Mouse (Mus musculus) cortical plate, adult 2 months (tissue): ENCODE measurements around the gene Sstr4. TPM values are rescaled to one million over a fixed set of nuclear protein-coding genes. Genes with fewer than 3 reads are reported as not detected.

ENCODE experiments used
- H3K27ac ChIP-seq: fragments of 200-500 bp; 2 replicates; pipeline ENCODE4 v1.5.1; 2012; ENCODE audit warnings: low read length, control low read depth, inconsistent platforms; ENCODE audit not compliant: insufficient read depth
- H3K4me1 ChIP-seq: fragments of 200-500 bp; 2 replicates; pipeline ENCODE4 v1.6.1; 2011; ENCODE audit warnings: low read length; ENCODE audit not compliant: control insufficient read depth, insufficient read depth
- H3K4me3 ChIP-seq: fragments of 200-500 bp; 2 replicates; pipeline ENCODE4 v1.5.1; 2011; ENCODE audit warnings: mild to moderate bottlenecking, low read length, control low read depth; ENCODE audit not compliant: insufficient read depth
- CTCF ChIP-seq: fragments of 200-500 bp; IDR thresholded peaks from 2 replicates; pipeline ENCODE4 v1.5.1; 2011; ENCODE audit warnings: mild to moderate bottlenecking, control low read depth, low read length; ENCODE audit not compliant: insufficient read depth; ENCODE audit errors: extremely low read depth
- POLR2A ChIP-seq: fragments of 200-500 bp; IDR thresholded peaks from 2 replicates; pipeline ENCODE4 v1.6.1; 2011; ENCODE audit warnings: mild to moderate bottlenecking, low read length, control low read depth; ENCODE audit not compliant: insufficient read depth; ENCODE audit errors: extremely low read depth
- polyA plus RNA-seq: library from polyadenylated mRNA; depleted of rRNA; stranded (reverse); fragments of >200 nt; gene quantifications from 2 replicates; pipeline ENCODE4 v1.2.3, GENCODE M21; 2012

The Sstr4 gene
- polyA plus RNA-seq, 1 experiment = 21.9 TPM

DNA sequence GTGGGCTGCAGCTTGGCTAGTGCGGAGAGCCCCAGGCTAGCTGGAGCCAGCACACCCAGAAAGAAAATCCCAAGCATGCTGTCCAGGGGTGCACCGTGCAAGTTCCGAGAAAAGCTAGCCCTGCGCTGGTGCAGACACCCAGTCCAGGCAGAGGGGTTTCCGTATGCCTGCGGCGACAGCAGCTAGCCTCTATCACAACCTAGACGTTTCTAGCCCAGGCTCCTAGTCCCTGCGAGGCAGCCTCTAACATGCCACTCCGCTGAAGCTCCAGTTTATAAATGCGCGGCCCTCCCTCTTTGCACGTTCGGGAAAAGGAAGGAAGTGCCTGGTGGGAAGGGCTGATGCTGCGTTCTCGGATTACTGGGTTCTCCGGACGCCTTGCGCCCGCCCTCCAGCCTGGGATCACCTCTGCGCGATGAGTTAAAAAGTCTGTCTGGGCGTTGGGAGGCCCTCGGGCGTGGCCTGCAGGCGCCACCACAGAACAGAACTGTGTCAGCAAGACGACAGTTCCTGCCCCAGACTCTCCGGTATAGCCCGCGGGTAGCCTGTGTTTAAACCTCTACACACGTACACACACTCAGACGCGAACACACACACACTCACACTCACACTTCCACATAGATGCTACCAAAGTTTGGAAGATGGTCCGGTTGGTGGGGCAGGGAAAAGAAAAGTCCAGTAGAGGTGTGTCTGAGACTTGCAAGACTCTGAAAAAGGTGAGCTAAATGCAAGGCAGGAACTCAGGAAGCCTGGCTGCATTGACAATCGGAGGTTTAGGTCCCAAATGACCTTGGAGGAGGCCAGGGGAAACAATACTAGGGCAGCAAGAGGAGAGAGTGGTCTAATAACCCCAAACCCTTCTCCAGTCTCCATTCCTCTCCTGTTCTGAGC, 13.0 kb downstream of the Sstr4 start, which contains the start of gene Thbd:
Gene Thbd, minus strand, starts transcription at position 319 of the 891 bp plus-strand sequence.
- 0 out of 2 replicates have a peak, but pooled peaks have one; percentile 50 for TF ChIP-seq POLR2A
- TF ChIP-seq CTCF = no peak
- peak within 1 kb of the TSS; percentile 0; the same call in 1 of the 2 replicates for H3K4me3 ChIP-seq
- H3K27ac ChIP-seq = peak within 1 kb of the TSS; percentile 26; the same call in 1 of the 2 replicates
- no peaks in the 10 kb centered on the region for H3K4me1 ChIP-seq

DNA sequence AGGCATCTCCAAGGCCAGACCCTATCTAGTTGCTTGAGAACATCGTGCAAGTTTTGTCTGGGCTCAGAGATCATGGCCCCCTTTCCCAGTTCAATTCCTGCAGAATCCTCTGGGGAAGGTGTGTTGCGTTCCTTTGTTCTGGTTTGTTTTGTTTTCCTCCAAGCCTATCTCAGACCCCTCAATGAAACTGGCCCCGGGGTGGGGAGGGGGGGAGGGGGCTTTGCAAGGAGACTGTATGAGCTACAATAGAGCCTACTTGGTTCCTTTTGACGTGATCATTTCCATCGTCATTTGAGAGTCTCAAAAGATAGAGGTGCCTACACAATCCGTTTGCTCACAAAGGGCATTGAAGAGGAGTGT, 13.6 kb downstream of the Sstr4 start:
- Histone ChIP-seq H3K4me1 (no peaks in the 10 kb centered on the region), H3K27ac (no peak overlapping the region), H3K4me3 (no peak overlapping the region)
- TF ChIP-seq POLR2A (no peak), CTCF (no peak)

DNA sequence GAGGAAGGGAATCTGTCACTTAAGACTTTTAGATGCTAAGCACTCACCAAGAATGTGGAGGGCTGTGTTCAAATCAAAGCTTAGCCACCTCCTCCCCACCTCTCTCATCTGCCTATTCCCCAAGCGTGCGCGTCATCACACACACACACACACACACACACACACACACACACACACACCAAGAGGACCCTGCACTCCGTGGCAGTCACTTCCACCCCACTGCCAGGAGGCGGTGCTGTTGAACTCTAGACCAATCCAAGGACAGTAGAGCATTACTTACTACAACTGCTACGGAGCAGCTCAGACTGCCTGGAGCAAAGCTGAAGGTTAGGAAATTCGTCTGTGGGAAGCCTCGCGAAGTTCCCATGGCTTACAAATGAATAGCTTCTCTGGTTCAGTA, 14.0 kb downstream of the Sstr4 start:
- Histone ChIP-seq H3K4me1 (no peaks in the 10 kb centered on the region), H3K27ac (no peak overlapping the region), H3K4me3 (no peak overlapping the region)
- TF ChIP-seq POLR2A = no peak
- peak; percentile 88 for TF ChIP-seq CTCF

DNA sequence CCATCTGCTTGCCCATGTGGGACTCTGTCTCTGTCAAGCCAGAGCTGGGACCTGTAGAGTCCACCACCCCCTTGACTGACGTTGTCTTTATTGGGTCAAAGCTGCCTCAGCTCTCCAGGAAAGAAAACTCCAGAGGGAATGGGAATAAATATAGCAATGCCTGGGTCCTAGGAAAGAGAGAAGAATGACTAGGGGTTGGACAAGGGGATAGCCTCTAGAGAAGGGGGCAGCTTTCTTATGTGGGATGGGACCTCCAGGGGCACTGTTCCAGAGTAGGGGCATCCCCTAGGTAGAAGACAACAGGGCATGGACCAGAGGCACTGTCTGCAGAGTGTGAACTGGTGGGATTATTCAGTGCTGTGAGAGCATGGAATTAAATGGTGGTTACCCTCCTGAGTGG, 14.7 kb downstream of the Sstr4 start:
- Histone ChIP-seq H3K4me3 (no peak overlapping the region), H3K4me1 (no peaks in the 10 kb centered on the region), H3K27ac (no peak overlapping the region)
- no peak for TF ChIP-seq CTCF
- TF ChIP-seq POLR2A = no peak

DNA sequence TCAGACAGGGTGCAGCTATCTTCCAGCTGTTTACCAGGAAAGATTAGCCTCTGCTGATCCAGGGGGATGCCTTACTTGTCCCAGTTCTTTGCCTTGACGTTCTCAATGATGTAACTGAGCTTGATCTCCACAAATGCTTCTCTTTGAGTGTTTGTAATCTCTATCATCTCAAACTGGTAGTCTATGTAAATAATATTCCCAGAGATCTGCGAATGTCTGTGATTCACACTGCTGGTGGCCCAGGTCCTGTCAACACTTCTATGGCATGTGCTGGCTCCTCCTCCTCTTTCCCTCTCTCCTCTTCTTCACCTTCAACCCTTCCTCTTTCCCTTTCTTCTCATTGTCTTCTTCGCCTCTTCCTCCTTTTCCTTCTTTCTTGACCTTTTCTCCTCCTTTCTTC, 24.0 kb downstream of the Sstr4 start:
- Histone ChIP-seq H3K4me3 (no peak overlapping the region), H3K27ac (no peak overlapping the region), H3K4me1 (no peaks in the 10 kb centered on the region)
- TF ChIP-seq CTCF (no peak), POLR2A (no peak)

DNA sequence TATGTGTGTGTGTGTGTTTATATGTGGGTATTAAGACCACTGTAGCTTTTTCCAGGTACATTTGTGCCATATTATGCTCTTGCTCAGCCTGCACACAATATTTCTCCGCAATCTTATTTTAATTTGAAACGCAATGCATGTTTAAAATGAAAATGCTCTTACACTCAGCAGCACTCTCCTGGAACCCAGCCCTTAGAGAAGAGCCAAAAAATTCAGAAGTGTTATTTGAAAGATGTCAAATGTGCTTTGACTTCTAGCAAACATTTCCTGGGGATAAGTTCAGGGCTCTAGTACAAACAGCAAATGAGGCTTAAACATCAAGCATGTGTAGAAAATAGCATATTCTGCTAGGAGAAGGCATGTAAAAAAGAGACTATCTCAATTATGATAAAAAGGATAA, 24.6 kb downstream of the Sstr4 start:
- no peak for TF ChIP-seq CTCF
- TF ChIP-seq POLR2A = no peak
- Histone ChIP-seq H3K27ac (no peak overlapping the region), H3K4me3 (no peak overlapping the region), H3K4me1 (no peaks in the 10 kb centered on the region)

DNA sequence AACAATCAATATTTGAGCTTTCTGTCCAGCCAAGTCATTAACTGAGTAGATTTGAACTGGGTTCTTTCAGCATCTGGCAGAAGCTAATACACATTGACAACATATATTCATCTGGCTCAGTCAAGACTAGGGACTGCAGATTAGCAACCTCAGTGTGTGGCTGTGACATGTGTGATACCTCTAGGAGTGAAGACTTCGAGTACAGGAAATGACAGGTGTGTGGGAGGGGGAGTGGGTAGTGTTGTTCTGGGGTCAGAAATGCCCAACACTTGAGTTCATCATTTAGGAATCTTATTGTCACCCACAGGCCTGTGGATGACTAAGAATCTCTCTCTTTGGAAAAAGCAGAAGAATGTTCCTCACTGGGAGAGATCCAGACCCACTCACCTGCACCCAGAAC, 26.0 kb downstream of the Sstr4 start:
- no peak for TF ChIP-seq POLR2A
- TF ChIP-seq CTCF = no peak
- Histone ChIP-seq H3K4me3 (no peak overlapping the region), H3K27ac (no peak overlapping the region), H3K4me1 (no peaks in the 10 kb centered on the region)

DNA sequence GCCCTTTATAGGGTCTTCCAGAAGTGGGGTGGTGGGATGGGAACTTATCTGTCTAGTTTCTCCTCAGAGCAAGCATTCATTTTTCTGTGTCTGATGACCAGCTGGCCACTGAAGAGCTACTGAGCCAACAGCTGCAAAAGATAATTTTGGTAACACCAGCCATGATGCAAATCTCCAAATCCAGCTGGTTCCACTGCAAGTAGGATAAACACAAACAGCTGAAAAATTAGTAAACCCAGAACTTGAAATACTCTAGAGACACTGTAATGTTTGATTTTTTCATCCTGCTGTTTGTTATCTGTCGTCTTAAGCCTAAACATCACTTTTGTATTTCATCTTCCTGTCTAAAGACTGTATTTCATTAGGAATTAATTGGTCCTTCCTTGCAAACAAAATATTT, 26.6 kb downstream of the Sstr4 start:
- TF ChIP-seq POLR2A = no peak
- no peak for TF ChIP-seq CTCF
- Histone ChIP-seq H3K4me1 (no peaks in the 10 kb centered on the region), H3K4me3 (no peak overlapping the region), H3K27ac (no peak overlapping the region)

DNA sequence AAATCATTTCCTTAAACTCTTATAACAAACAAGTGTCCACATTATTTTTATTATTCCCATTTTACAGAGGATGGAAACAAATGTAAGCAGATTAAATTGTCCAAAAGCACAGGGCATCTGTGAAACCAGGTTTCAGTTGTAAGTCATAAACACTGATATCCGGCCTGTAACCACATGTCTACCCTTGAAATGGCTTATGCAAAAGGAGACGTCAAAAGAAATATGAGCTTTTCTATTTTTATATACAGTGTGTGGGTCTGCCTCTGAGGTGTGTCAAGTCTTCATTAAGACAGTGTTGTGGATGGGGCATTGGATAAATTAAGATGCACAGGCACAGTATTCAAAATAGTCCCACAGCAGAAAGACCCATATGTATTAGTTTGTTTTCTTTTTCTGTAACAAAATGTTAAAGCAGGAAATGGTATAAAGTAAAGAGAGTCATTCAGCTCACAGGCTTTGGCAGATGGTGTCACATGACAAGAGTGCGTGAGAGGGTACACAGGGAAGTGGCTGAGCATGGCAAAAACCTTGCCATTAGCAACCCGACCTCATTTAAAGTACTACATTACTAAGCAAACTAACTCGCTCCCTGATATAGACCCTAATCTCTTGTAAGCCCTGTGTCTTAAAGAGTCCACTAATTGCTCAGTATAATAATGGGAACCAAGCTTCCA, 30.7 kb downstream of the Sstr4 start:
- Histone ChIP-seq H3K4me1 (peaks cover 2% of the 10 kb centered on the region), H3K4me3 (no peak overlapping the region), H3K27ac (no peak overlapping the region)
- no peak for TF ChIP-seq CTCF
- TF ChIP-seq POLR2A = no peak
